Mouse (Mus musculus) layer of hippocampus, postnatal 36 days (tissue): ENCODE results near the gene Hook2. TPM values are rescaled to one million over a fixed set of nuclear protein-coding genes. Genes with fewer than 3 reads are reported as not detected.

ENCODE experiments used
- DNase-seq, 2 experiments: peaks; one replicate each; pipeline ENCODE4 v3.0.0; 2022
- total RNA-seq, 2 experiments: library from RNA; stranded (reverse); gene quantifications; 2 replicates each; pipeline ENCODE4 v1.2.3; 2021

The Hook2 gene
- total RNA-seq: 1 to 10 TPM; 7.8 to 9.7 TPM

DNA sequence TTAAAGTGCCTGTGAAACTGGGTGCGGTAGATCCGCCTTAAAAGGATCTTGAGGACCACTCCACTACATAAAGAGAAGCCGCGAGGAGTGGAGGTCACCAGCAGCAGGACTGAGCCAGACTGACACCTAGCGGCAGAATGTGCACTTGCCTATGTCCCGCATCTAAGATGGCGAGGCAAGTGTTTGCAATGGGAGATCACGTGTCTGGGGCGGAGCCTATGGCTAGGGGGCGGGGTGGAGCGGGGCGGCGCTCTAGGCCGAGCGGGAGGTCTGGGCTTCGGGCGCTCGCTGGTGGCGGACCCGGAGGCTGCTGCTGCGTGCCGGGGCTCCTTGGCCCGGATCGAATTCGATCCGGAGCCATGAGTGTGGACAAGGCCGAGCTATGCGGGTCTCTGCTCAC lies at the start of gene Hook2:
Gene Hook2 (plus strand): TSS at position 255 of the 400 bp plus-strand sequence.
- DNase-seq: peak; percentile 93 to 94

DNA sequence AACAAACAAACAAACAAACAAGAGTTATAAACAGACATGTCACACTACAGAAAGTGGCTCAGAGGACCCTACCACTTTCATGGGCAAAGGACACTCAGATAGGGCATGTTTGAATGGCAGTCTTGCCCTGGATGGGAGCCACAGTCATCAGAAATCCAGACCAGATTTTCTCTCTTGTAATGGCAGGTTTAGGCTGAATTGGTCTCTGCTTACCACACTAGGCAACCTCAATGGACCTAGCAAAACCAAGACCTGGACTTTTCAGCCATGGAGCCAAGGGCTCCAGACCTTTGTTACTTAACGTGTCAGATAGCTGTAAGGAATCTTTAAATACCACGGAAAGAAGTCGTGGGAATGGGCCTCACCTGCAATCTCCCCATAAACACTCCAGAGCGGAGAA lies 46.7 kb upstream of the Hook2 start:
- no peak for DNase-seq

DNA sequence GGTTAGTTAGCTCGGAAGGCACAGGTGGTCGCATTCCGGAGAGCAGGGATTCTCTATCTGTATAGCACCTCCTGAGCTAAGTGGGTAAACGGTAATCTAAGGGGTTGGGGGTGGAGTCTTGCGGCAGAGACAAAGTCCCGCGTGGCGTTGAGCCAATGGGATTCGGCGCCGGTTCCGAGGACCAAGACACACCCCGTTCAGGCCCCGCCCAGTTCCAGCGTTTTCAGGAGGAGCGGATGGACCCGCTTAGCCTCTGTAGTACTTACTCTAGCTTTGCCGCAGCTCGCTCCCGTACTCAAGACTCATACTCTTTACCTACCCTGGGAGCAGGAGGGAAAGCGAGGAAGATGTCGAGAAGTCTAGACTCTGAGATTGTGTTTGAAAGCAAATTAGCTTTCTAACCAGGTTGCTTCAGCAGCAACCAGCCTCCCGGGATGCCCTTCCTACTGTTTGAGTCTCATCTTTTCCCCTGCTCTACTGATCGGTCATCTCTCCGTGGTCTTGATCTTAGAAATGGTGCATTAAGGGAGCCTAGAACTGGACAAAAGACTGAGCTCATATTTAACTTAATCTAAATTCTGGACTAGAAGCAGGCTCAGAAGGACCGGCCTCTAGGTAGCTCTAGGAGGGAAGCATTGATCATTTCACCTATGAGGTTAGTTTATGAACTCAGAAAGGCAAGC lies 45.8 kb upstream of the Hook2 start:
- DNase-seq: peak; percentile 46 to 48

DNA sequence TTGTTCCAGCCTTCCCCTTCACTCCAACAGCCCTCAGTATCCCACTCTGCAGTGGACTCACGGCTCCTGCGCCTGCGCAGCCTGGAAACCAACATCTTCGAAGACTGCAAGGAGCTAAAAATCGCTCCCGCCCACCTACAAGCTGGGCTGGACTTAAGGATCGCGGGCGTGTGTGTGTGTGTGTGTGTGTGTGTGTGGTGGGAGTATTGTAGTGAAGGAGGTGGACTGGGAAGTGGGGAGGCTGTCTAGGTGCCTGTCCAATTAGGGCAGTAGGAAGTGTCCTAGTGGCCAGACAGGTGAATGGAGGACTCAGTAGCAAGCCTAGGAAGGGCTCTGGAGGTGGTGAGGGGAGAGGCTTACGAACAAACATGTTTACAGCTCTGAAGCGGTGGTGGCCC lies 45.2 kb upstream of the Hook2 start:
- DNase-seq: peak; percentile 38 to 54

DNA sequence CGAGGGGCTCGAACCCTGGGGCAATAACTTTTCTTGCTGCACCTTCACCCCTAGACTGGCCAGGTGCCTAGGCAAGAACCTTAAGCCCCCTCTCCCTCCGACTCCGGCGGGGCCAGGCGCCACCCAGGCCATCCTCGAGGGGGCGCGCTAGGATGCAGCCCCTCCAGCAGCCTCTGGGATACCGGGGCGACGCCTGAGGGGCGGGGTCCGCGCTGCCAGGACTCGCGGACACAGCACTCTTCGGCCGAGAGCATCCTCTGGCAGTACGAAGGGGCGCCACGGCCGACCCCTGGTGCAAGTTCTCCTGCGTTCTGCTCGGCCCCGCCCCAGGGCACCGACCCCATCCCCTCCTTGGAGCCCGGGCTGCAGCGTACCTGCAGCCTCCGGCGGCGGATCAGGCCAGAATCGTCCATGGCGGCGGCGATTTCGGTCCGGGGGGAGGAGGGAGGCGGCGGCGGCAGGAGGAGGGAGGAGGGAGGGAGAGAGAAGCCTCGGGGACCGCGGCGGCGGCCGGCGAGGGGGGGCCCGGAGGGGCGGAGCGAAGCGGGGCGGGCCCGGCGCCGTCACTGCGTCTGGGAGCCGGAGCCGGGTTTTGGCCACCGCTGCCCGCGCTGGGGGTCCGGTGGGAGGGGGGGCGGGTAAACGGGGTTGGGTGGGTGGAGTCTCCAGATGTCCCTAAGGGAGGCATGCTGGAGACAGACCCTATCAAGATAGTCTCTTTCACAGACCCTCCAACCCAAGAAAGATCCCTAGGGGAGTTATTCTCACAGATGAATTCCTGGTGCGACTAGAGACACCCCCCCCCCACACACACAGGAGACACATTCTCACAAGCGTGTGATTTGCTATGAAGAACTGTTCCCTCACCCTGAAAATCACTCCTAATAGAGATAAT lies 44.5 kb upstream of the Hook2 start:
- peak in 1 of 2 experiments; percentile 21 for DNase-seq

DNA sequence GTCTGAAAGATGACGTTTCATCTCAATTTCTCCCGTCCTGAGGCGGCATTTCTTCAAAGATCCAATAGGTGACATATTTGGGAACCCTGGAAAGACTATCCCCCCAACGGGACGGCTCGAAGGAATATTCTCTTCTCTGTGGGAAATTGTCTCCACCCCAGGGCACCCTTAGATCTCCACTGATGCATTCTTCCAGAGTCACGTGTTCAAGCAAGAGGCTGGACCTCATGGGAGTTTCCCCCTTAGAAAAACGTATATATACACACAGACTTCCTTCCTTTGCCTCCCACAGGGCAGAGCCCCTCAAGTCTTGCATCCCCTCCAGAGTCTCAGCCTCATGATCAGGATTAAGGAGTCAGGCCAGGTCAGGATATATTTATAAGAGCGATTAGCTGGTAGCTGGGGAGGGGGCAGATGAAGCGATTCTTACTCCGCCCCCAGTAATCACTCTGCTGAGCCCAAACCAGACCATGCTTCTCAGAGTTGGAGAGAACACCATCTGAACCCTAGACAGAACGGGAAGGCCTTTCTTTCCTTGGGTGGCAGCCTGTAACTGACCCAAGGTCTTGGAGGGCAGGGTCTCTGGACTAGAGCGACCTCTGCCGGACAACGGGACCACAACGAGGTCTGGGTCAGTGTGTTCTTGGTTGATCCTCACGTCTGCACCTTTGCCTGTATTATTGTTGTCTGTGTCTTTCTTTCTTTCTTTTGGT lies 43.7 kb upstream of the Hook2 start, which contains the start of gene Rtbdn:
Gene Rtbdn (plus strand): TSS at position 464 of the 713 bp plus-strand sequence.
- DNase-seq: no peak

DNA sequence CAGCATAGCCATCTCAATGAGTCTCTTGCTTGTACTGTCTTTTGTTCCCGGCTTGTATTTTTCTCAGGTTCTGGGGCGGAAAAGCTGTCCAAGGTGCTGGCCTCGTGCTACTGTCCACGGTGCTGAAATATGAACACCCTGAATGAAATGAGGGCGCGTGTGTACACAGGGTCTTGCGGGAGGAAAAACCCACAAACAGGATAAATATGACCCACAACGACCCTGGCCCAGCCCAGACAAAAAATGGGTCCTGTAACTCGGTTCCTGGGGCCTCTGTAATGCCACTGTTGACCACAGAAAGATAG lies 43.2 kb upstream of the Hook2 start:
- DNase-seq: no peak

GRCm38 (mm10) chr8:84949753-84950152 lies 40.6 kb upstream of the Hook2 start:
- DNase-seq: no peak

GRCm38 (mm10) chr8:84952612-84953255 lies 37.7 kb upstream of the Hook2 start:
- no peak for DNase-seq

- peak in 1 of 2 experiments; percentile 31 for DNase-seq
Measured at GRCm38 (mm10) chr8:84956768-84957167, 33.6 kb upstream of the Hook2 start.

DNA sequence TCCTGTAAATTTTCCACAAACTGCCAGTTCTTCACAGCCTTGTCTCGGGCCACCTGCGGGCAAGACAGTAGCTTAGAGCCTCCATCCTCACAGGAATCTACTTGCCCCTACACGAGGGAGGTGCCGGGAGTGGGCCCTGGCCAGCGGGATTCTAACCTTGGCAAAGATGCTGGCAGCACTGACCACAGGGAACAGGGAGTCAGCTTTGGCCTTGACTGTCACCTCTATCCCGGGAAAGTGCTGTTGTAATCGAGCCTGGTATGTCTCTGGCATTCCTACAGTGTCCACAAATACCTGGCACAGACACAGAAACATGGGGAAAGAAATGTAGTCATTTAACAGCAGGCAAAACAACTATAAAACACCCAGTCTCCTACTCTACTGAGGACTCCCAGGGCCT lies 30.6 kb upstream of the Hook2 start:
- no peak for DNase-seq

DNA sequence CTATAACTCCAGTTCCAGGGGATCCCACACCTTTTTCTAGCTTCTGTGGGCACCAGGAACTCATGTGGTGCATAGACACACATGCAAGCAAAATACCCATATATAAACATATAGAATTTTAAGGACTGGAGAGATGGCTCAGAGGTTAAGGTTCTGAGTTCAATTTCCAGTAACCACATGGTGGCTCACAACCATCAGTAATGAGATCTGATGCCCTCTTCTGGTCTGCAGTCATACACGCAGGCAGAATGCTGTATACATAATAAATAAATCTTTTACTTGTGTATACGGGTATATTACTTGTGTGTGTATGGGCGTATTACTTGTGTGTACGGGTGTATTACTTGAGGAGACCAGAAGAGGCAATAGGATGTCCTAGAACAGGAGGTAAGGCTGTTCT lies 26.5 kb upstream of the Hook2 start:
- no peak for DNase-seq

GRCm38 (mm10) chr8:84965731-84966291 lies 24.6 kb upstream of the Hook2 start:
- DNase-seq: peak; percentile 89 to 94

- no peak for DNase-seq
Measured at GRCm38 (mm10) chr8:84966603-84967002, 23.8 kb upstream of the Hook2 start.

GRCm38 (mm10) chr8:84967532-84968304 lies 22.7 kb upstream of the Hook2 start:
- DNase-seq: no peak

DNA sequence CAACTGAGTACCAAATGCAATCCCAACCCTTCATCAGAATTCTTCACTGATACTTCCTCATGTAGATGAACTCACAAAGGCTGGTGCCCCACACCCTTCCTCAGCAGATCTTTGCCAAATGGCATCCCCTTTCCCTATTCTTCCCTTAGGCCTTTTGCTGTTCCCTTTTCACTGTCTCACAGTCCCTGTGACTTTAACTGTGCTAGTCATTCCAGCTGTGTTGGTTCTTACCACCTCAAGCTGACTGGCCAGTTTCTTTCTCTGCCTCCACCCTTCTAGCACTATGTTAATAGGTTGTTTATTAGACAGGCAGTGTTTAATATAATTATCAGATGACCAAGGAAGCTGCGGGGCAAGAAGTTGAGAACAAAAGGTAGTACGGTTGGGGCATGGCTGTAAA lies 21.8 kb upstream of the Hook2 start:
- DNase-seq: no peak

GRCm38 (mm10) chr8:84969241-84970134 lies 20.9 kb upstream of the Hook2 start, which contains the start of the genes Gm49661, Prdx2 and Rnaseh2a:
Gene Gm49661, minus strand, starts transcription at chr8:84969433.
Gene Prdx2, plus strand, starts transcription at chr8:84969587.
Gene Rnaseh2a, minus strand, starts transcription at chr8:84969767.
- DNase-seq: peak in 1 of 2 experiments; percentile 69

- no peak for DNase-seq
Measured at GRCm38 (mm10) chr8:84970135-84970790, 20.1 kb upstream of the Hook2 start.

DNA sequence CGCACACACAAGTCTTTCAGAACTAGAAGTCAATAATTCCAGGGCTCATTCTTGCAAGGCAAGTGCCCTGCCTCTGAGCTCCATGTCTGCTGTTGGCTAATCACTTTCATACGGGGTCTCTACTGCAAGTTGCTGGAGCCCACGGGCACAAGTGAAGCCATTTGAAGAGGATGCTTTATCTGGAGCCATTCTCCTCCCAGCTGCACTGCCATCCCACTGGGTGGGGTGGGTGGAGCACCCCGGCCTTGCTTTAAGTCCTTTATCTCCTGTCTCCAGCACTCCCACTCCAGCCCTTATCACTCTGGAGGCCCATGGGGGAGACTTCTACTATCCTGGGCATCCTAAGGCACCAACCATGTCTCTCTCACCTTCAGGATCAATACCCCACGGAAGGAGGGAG lies 19.5 kb upstream of the Hook2 start:
- DNase-seq: no peak

DNA sequence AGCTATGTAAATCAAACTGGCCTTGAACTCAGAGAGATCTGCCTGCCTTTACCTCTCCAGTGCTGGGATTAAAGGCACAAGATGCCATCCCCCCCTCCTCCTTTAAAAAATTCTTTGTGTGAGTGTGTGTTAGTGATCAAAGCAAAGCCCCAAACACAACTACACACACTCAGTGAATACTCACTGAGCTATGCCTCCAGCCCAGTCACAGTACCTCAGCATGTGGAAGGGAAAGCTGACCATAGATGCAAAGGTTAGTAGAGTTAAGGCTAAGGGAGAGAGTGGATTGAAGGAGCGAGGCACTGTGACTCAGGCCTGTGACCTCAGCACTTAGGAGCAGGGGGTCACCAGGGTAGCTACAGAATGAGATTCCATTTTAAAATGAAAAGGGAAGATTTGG lies 17.3 kb upstream of the Hook2 start:
- DNase-seq: no peak
